Mouse (Mus musculus) mesoderm, embryonic 11.5 days (tissue): ENCODE results near the gene Bcl10.
A peak's percentile ranks its signal among the peaks of the same experiment; 100 is the strongest.
"Not testable (repeated sequence)": the region's sequence is repeated elsewhere in the genome, so short reads cannot be mapped to it uniquely, and the experiment has no call there.

Experiments used
- DNase-seq: peaks from one replicate; pipeline ENCODE4 v3.0.0-alpha.2; 2012; ENCODE audit warnings: low read depth, low spot score

Bcl10 gene

DNA sequence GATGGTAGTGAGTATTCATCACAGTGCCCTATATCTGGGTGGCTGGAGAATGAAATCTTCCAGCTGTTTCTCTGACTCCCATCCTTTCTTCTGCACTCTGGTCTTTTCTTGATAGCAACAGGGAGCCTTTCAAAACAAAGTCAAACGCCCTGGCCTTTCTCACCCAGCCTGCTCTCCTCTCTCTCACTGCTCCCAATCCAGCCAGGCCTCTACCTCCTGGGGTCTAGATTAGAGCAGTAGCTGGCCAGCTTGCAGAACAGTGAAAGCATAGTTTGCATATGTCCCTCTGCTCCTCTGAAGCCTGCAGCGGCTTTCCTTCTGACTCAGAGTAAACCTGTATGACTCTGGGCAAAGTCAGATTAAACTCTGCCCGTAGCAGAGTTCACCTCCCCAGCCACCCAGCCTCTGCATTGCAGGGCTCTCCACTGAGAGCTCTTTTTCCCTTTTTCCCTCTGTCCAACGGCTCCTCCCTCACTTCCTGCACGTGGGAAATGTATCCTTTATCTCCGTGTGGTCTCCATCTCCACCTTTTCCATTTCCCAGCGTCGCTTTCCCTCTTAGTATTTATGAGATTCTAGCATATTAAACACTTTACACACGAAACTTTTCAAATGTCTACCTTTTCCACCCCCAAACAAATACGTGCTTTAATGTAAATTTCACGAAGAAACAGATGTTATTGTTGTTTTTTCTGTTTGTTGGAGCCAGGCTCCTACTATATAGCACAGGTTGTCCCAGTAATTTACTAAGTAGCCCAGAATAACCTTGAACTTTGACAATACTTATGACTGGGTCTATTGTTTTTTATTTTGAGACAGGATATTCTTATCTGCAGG, at the start of gene Bcl10:
Gene Bcl10, plus strand, starts transcription at position 786 of the 836 bp plus-strand sequence.
- no peak for DNase-seq

DNA sequence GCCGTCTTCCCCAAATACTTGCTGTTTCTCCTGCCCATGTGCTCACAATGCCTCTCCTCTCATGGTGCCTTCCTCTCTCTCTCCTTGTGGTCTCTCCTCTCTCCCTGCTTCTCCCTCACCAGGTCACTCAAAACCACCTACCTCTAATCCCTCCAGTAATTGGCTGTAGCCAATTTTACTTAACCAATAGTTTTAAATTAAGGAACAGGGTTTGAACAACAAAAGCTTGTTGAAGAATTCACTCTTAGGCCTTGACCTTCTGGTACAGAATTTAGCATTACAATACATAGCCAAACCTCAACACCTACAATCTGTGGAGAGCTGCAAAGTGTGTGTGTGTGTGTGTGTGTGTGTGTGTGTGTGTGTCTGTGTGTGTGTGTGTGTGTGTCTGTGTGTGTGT, 49.3 kb upstream of the Bcl10 start:
- DNase-seq: no peak

DNA sequence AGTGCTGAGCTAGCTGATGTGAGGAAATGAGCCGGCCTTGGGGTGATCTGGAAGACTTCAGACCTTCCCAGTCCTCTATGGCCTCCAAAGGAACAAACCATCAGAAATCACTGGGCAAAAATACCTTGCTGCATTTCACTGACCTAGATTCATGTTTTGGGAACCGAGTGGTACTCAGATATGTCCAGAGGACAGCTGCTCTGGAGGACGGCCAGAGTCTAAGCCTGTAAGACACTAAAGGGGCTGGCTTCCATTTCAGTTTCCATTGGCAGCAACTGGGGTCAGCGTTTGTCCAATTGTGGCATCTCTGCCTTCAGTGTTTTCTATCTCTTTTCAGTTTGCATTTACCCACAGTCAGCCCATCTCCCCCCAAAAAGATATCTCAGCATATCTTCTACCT, 48.5 kb upstream of the Bcl10 start:
- DNase-seq: no peak

DNA sequence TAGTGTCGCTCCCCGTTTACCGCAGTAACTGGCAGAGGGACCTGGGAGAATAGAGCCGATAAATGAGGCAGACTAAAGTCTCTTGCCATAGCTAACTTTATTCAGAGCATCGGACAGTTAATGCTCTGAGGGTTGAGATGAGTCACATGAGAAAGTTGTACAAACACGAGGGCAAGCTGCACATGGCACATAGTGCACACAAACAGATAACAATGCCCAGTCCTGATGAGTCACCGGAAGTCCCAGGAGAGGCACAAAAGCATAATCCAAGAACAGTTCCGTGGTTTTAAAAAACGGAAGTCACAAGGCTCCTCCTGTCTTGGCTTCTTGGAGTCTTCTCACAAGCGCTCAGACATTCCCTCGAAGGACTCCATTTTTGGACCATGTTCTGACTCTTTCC, 46.5 kb upstream of the Bcl10 start:
- no peak for DNase-seq

DNA sequence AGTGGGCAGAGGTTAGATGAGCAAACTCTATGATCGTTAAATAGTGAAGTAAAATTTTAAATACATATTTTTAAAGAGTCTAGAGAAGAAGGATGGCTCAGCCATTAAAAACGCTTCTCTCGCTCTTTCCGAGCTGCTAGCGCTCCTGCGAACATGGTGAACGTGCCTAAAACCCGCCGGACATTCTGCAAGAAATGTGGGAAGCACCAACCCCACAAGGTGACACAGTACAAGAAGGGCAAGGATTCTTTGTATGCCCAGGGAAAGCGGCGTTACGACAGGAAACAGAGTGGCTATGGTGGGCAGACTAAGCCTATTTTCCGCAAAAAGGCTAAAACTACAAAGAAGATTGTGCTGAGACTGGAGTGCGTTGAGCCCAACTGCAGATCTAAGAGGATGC, 43.7 kb upstream of the Bcl10 start:
- DNase-seq: not testable (repeated sequence)

DNA sequence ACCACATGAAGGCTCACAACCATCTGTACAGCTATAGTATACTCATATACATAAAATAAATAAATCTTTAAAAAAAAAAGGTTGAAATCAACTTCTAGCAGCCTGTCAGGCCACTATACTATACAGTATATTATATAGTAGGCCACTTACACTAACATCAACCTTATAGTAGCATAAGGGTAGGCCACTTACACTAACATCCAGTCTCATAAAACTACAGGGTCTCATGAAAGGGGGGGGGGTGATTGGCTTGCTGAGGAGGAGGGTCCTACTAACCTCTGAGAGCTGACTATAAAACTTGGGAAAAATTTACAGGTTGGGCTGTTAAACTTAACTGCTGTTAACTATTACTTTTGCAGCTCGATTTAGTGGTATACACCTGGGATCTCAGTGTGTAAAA, 42.3 kb upstream of the Bcl10 start:
- no peak for DNase-seq

DNA sequence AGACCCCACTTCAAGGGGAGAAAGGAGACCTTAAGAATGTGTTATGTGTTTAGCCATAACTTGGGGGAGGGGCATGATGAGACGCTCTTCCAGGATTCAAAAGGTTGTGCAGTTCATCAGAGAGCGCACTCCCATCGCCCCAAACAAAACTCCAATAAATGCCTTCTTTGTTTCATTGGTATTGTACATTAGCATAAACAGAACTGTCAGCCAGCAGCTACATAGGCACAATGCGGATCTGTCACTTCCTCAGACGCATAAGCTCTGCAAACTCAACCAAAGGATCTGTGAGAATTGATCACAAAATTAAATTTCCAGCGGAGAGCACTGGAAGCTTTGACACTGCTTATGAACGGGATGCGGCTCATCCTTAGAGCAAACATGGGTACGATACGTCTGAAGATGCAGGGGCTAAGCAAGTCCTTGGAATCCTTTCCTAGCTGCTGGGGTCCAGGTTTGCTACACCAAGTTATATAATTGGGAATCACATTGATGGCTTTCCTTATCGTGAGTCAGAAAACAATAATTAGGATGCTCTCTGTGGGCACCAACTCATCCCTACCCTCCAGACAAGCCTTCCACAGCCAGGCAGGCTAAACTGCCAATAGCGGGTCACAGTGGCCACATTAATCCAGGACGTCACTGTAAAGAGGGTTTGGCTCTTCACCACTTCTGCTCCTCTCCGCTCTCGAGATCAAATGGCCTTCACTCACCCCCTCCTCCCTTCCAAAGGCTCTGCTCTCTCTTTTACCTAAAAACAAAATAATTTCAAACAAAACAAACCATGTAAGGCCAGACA, 40.3 kb upstream of the Bcl10 start:
- DNase-seq: no peak

DNA sequence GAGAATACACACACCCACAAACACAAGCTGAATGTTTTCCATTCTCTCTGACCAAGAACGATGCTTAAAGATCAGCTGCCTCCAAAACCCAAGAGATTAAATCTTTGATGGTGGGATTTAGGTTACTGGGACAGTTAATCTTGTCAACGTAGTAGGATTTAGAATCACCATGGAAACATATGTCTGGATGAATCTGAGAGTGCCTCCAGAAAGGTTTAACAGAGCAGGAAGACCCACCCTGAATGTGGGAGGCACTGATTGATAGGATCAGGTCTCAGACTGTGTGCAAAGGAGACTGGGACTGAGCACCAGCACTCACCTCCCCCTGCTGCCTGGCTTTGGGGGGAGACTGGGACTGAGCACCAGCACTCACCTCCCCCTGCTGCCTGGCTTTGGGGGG, 39.4 kb upstream of the Bcl10 start:
- no peak for DNase-seq

DNA sequence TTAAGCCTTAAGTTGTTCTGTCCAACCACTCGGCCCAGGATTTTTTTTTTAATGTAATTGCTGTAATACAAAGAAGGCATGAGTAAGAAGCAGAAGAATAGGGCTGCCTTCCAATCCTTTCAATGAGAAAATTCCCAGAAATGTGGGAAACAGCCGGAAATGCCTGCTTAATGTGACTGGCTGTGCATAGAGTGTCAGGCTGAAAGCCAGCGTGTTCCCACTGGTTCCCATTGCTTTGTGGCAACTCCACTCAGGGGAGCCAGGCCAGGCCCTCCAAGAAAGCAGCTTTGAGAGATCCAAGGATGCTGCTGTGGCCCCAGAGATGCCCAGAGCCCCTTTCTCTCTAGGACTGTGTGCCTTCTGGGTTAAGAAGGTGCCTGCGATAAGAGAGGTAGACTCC, 37.2 kb upstream of the Bcl10 start:
- DNase-seq: no peak

DNA sequence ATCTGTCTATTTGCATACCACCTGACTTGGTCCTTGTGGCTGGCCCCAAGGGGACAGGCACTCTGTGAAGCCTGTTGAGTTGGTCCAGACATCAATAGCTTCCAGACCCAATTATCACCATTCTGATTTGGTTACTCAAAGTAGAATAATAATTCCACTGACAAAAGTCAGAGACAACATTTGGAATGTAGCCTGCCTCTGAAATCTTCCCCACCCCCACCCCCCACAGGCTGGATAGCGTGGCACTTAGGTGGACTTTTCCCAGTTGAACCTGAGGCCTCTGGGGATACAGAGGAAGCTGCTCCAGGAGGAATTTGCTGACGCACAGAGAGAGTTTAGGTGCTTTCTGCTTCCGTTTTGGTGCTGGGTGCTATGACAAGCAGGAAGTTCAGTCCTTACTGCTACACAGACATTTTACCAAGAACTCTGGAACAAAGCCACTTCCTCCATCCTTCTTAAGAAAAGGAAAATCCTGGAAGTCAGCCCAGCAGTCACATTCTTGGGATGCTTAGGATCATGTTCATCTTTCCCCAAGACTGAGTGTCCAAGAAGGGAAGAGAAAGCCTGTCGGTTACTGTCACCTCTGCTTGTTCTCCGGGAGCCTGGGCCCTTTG, 36.6 kb upstream of the Bcl10 start:
- peak; percentile 29 for DNase-seq

DNA sequence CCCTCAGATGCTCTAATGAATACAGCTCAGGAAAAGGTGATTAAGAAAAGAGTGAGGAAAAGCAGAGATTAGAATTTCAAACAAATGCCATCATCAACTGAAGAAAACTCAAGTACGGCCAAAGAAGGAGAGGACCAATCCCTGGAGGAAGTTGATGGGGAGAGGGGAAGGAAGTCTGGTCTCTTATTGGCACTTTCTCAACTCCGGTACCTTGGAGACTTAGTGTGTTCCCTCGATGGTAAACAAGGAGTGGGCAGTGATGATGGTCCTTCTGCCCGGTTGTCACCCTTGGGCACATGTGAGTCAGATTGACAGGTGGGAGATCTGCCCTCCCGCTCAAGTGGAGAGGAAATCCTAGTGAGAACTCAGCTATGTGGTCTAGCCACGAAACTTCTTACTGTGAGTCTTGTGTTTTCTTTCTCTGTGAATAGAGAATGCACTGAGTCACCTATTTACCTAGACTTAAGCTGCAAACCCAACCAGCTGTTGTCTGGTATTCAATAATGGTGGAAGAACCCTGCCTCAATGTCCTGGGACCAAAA, 35.1 kb upstream of the Bcl10 start:
- DNase-seq: no peak

DNA sequence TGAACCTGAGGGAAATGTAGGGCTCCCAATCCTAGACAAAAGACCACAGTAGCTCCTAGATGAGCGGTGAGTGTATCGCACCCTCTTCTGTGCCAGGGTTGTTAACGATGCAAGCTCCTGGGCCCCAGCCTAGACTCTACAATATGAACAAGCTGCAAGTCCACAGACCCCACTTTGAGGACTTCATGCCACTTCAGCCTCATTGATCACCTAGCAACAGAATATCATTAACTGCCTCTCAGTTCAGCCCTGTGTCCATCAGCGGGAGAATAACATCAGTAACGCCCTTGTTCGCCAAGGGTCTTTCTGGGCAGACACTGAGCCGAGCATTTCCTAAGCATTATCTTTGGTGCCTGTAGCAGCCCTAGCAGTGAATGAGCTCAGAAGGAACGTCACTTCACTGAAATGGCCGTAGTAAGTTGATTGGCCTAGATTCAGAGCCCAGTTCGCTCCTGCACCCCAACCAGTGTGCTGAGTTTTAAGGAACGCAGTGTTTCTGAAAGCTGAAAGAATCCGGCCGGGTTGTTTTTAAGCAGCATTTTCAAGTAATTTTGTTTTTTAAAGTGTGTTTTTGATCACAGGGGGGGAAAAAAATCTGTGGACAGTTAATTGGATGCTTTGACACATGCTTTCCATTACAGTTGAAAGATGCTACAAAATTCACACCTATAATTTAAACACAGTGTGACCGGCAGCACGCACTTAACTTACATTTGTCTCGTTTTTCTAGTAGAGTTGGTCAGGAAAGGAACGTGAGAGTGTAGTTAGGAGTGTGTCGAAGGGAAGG, 32.1 kb upstream of the Bcl10 start:
- DNase-seq: peak; percentile 76

DNA sequence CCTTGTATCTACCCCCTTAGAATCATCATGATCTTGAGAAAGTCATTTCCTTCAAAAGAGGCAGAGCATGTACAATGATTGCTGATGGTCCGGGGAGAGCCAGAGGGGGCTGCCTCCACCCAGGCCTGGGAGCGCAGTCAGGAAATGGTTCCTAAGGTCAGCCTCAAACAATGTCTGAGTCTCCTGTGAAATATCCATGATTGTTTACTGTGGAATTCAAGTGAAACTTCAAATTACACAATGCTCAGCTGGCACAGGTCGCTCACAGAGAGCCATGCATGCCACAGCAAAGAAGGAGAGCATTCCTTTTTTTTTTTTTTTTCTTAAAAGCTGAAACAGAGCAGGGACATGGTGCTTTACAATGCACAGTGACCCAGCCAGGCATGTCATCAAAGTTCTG, 30.2 kb upstream of the Bcl10 start:
- no peak for DNase-seq

DNA sequence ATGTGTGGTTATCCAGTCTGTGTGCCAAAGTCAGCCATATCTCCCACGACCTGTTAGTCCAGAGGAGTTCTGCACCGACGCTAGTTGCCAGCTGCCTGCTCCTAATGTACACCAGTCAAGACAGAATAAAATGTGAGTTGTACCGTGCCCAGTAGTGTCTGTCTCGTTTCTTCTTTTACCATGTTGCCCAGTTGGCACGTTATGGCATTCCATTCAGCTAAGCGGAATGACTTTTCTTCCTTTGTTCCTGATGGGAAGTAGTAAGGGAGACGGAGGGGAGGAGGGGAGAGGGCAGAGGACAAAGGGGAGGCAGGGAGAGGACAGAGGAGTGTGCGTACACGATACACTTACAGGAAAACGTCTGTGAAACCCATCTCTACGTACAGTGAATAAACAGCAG, 28.5 kb upstream of the Bcl10 start:
- DNase-seq: no peak

DNA sequence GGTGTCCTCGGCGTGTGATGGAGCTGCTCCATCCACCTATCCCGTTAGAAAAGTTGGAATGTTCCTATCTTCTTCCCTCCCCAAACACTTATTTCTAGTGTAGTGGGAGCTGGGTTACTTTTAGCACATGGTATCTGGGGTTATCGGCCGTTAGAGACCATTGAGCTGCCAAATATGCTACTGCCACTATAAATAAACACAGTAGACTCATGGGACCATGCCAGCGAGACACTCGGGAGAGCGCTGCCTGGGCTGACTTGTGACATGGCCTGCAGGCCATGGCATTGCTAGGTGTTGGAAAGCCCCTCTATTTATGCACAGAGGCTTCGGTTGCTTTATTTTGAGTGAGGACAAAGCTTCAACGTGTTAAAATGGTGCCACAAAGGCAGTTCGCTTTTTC, 24.9 kb upstream of the Bcl10 start:
- DNase-seq: no peak

DNA sequence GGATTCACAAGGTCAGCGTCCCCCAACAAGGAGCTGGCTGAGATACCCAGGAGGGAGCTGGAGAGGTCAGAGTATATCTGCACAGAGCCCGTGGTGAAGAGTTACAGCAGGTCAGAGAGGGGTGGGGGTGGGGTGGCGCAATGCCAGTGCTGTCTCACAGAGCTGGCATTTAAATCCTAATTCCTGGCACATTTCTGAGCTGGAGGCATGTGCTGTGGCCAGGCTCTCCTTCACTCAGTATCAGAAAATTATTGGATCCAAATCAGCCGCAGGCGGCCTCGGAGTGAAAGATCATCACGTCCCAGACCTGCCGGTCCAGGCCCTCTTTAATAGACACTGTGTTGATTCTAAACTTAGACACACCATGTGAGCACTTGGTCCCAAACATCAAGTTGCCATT, 22.8 kb upstream of the Bcl10 start:
- no peak for DNase-seq

DNA sequence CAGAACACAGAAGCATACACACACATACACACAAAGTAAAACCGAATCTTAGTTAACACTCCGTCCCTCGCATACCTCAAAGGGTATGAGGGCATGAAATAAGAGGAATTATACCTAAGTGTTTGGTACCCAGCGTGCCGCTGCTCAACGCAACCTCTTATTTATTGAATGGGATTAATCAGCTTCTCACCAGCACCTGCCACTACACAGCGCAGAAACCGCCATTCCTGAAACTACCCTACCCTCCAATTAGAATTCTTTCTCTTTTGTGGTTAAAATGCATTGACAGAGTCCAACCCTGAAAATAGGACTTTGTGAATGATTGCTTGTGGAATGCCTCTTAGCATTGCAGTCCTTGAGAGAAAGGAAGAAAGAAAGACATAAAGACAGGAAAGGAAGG, 19.1 kb upstream of the Bcl10 start:
- no peak for DNase-seq

DNA sequence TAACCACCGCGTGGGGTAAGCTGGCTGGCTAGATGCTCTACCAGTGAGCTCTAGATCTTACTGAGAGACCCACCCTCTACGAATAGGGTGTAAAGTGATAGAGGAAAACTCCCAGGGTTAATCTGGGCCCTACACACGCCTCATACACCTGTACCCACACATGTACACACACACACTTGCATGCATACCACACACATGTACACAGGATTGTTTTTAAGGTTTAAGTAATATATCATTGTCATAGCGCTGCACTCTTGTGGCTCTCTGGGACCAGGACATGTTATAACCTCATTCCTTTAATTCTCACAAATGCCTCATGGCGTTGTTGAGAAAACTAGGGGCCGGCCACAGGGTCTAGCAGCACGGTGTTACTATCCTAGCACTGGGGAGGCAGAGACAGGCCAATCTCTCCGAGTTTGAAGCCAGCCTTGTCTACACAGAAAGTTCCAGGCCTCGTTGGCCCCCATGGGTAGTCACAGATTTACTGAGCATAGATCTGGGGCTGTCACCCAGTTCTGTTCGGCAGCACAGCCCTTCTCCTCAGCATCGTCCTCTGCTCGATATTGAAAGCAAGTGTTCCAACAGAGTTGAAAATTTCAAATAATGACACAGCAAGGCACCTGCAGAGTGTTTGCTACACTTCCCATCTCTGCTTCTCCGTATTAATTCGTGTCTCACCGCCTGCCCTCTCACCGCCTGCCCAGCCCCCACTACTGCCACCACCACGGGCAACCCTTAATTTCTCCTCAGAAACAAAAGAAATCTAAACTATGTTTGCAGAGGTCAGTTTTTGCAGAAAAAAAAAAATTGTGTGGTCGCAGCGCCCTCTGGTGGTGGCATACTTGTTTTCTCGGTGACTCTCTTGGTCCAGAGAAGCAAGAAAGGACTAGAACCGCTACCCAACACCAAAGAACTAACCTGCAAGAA, 17.5 kb upstream of the Bcl10 start:
- peak; percentile 73 for DNase-seq

DNA sequence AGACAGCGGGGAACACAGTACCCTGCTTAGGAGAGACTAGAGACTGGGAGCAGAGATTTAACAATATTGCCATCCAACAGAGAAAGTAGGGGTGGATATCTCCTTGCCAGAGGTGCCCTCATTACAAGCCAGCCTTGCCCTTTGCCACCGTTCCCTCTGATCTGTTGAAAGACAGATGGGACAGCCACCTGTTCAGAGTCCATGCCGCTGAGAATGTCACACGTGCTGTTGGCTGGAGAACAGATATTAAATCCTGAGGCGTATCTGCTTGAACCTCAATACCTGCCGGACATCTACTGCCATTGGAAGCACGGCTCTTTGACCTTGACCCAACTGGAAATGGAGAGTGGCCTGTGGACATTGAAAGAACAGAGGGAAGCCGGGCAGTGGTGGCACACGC, 16.0 kb upstream of the Bcl10 start:
- no peak for DNase-seq

DNA sequence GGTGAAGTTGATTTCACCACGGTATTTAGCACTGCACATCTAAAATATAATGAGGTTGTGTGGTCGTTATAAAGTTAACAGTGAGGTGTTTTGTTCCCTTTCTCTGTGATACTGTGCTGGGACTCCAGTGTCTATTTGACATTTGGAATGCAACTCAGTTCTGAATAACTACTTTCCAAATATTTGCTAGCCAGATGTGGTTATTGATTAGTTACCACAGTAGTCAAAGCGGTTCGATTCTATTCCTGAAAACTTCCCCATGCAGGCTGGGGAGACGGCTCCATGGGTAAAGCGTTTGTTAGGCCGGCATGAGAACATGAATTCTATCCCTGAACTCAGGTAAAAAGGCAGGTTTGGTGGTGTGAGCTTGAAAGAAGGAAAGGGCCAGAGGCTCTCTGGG, 10.1 kb upstream of the Bcl10 start:
- DNase-seq: no peak
